Mouse (Mus musculus) heart, postnatal 0 days (tissue): ENCODE measurements at regions not wholly inside any gene's neighbourhood (a gene's known extent, or its start where the extent isn't known, plus 50 kb on each side); places are given as distances from the start of the nearest gene placed in this dataset.

ENCODE experiments used
- ATAC-seq: fragments of 200-750 bp; cut with Nextera tagmentation; 2 replicates; pipeline ENCODE4 v1.8.0; 2017; ENCODE audit warnings: low read depth, moderate number of reproducible peaks, moderate library complexity; ENCODE audit not compliant: insufficient read depth
- DNase-seq: peaks from one replicate; pipeline ENCODE4 v3.0.0-alpha.2; 2016; ENCODE audit warnings: low spot score
- H3K27ac ChIP-seq: fragments of 300-500 bp; sonication (generic); 2 replicates; pipeline ENCODE4 v1.5.1; 2014; ENCODE audit warnings: low read depth, mild to moderate bottlenecking
- H3K27me3 ChIP-seq: fragments of 300-500 bp; sonication (generic); 2 replicates; pipeline ENCODE4 v1.6.1; 2014; ENCODE audit warnings: low read length, mixed read lengths; ENCODE audit not compliant: control insufficient read depth, insufficient read depth
- H3K36me3 ChIP-seq: fragments of 300-500 bp; sonication (generic); replicated peaks from 2 replicates; pipeline ENCODE4 v1.6.1; 2014; ENCODE audit warnings: low read length, mixed read lengths; ENCODE audit not compliant: control insufficient read depth, insufficient read depth
- H3K4me1 ChIP-seq: fragments of 300-500 bp; sonication (generic); 2 replicates; pipeline ENCODE4 v1.6.1; 2014; ENCODE audit warnings: antibody characterized with exemption; ENCODE audit not compliant: control insufficient read depth, insufficient read depth
- H3K4me2 ChIP-seq: fragments of 300-500 bp; sonication (generic); 2 replicates; pipeline ENCODE4 v1.6.1; 2014; ENCODE audit warnings: low read depth, mild to moderate bottlenecking, low read length, moderate library complexity
- H3K4me3 ChIP-seq: fragments of 300-500 bp; sonication (generic); 2 replicates; pipeline ENCODE4 v1.5.1; 2014; ENCODE audit warnings: low read depth, low read length
- H3K9ac ChIP-seq: fragments of 300-500 bp; sonication (generic); replicated peaks from 2 replicates; pipeline ENCODE4 v1.6.1; 2014; ENCODE audit warnings: low read depth, low read length, mixed read lengths
- H3K9me3 ChIP-seq: fragments of 300-500 bp; sonication (generic); replicated peaks from 2 replicates; pipeline ENCODE4 v1.6.1; 2016; ENCODE audit warnings: low read length; ENCODE audit not compliant: control insufficient read depth
- CTCF ChIP-seq: IDR thresholded peaks from 2 replicates; pipeline ENCODE4 v1.5.1; 2016; ENCODE audit warnings: antibody characterized with exemption, control low read depth, low read depth
- EP300 ChIP-seq: IDR thresholded peaks from 2 replicates; pipeline ENCODE4 v1.6.1; 2016; ENCODE audit warnings: antibody characterized with exemption, low read depth
- WGBS: fragments of 180-500 bp; shearing (Covaris S2); extraction: QIAGEN DNeasy Blood & Tissue Kit; methylation state at CpG from one replicate; pipeline ENCODE4 v1.1.7; 2014; 5-methylcytosine and 5-hydroxymethylcytosine counted together

DNA sequence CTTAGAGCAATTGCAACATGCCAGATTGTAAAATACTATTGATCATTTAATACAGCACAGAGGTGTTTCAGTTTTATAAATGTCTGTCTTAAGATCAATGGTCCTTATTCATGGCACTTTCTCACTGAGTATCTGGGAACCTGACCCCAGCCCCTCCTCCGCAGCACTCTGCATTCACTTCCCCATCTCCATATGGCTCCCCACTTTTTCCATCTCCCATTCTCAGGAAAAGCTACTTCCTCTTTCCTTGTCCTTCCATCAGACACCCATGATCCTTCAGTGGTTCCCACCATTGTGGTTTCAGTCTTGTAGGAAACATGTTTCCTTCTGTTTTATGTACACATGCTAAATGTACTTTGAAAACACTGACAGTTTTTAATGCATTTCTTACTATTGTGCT is 497.3 kb upstream of the Cited2 start:
- Histone ChIP-seq H3K27me3 (no peaks in the 10 kb centered on the region), H3K9ac (no peak overlapping the region), H3K4me2 (no peak overlapping the region), H3K4me3 (no peak overlapping the region), H3K4me1 (peaks cover 6% of the 10 kb centered on the region; the same call in 1 of the 2 replicates), H3K27ac (no peak overlapping the region), H3K9me3 (no peaks in the 10 kb centered on the region), H3K36me3 (no peaks in the 10 kb centered on the region)
- no peak for TF ChIP-seq EP300
- no peak for TF ChIP-seq CTCF
- no peak for ATAC-seq
- WGBS, result 82% methylated on average over 1 of the region's 1 CpGs
- no peak for DNase-seq

GRCm38 (mm10) chr10:17230040-17230818 is 492.8 kb upstream of the Cited2 start:
- 15% methylated on average over 16 of the region's 16 CpGs for WGBS
- peak overlapping the region; percentile 53 for H3K4me2 ChIP-seq
- H3K4me3 ChIP-seq, result peak overlapping the region; percentile 4; the same call in 1 of the 2 replicates
- TF ChIP-seq EP300 (no peak), CTCF (no peak)
- ATAC-seq (peak; percentile 66; the same call in 1 of the 2 replicates), DNase-seq (peak; percentile 43)
- H3K4me1 ChIP-seq, result peaks cover 6% of the 10 kb centered on the region; the same call in 1 of the 2 replicates
- peak overlapping the region; percentile 63; the same call in 1 of the 2 replicates for H3K27ac ChIP-seq
- 0 out of 2 replicates have a peak overlapping the region, but pooled peaks have one; percentile 9 for H3K9ac ChIP-seq
- H3K36me3 ChIP-seq, result no peaks in the 10 kb centered on the region
- H3K9me3 ChIP-seq, result no peaks in the 10 kb centered on the region
- no peaks in the 10 kb centered on the region for H3K27me3 ChIP-seq

GRCm38 (mm10) chr10:17235955-17236650 is 486.9 kb upstream of the Cited2 start:
- no peak for TF ChIP-seq EP300
- no peak for TF ChIP-seq CTCF
- Histone ChIP-seq H3K9me3 (no peaks in the 10 kb centered on the region), H3K4me1 (0 out of 2 replicates have a peak, but pooled peaks cover 7% of the 10 kb centered on the region), H3K36me3 (no peaks in the 10 kb centered on the region), H3K27ac (no peak overlapping the region), H3K27me3 (no peaks in the 10 kb centered on the region), H3K9ac (no peak overlapping the region), H3K4me2 (no peak overlapping the region), H3K4me3 (no peak overlapping the region)
- WGBS, result 50% methylated on average over 10 of the region's 10 CpGs
- DNase-seq (no peak), ATAC-seq (no peak)

GRCm38 (mm10) chr10:17236761-17237160 is 486.3 kb upstream of the Cited2 start:
- DNase-seq (no peak), ATAC-seq (no peak)
- Histone ChIP-seq H3K9me3 (no peaks in the 10 kb centered on the region), H3K27me3 (no peaks in the 10 kb centered on the region), H3K9ac (no peak overlapping the region), H3K4me2 (no peak overlapping the region), H3K36me3 (no peaks in the 10 kb centered on the region), H3K4me1 (0 out of 2 replicates have a peak, but pooled peaks cover 7% of the 10 kb centered on the region), H3K27ac (no peak overlapping the region), H3K4me3 (no peak overlapping the region)
- 32% methylated on average over 2 of the region's 2 CpGs for WGBS
- no peak for TF ChIP-seq CTCF
- TF ChIP-seq EP300, result no peak

GRCm38 (mm10) chr10:17237463-17237862 is 485.6 kb upstream of the Cited2 start:
- no peaks in the 10 kb centered on the region for H3K36me3 ChIP-seq
- ATAC-seq, result no peak
- H3K9ac ChIP-seq, result no peak overlapping the region
- no peak overlapping the region for H3K4me3 ChIP-seq
- H3K4me2 ChIP-seq, result no peak overlapping the region
- no peak overlapping the region for H3K27ac ChIP-seq
- no peak for DNase-seq
- 68% methylated on average over 11 of the region's 11 CpGs for WGBS
- TF ChIP-seq CTCF, result no peak
- no peak for TF ChIP-seq EP300
- H3K4me1 ChIP-seq, result 0 out of 2 replicates have a peak, but pooled peaks cover 7% of the 10 kb centered on the region
- H3K27me3 ChIP-seq, result no peaks in the 10 kb centered on the region
- H3K9me3 ChIP-seq, result no peaks in the 10 kb centered on the region
